Mouse (Mus musculus): ENCODE results near the gene Ankrd55.

GRCm38 (mm10) chr13:112405184-112405583, 116.9 kb downstream of the Ankrd55 start:
- no peak for TF ChIP-seq CTCF (IDR thresholded peaks at IDR 0.05; ENCODE audit: extremely low read depth, insufficient read depth, insufficient read length, insufficient replicate concordance)
- no peak for TF ChIP-seq POLR2A (IDR thresholded peaks at IDR 0.05; ENCODE audit: low read depth, low read length)

Measured in spleen, adult 2 months (tissue).